Mouse (Mus musculus): ENCODE measurements around the gene Upk1a.

Upk1a gene

DNA sequence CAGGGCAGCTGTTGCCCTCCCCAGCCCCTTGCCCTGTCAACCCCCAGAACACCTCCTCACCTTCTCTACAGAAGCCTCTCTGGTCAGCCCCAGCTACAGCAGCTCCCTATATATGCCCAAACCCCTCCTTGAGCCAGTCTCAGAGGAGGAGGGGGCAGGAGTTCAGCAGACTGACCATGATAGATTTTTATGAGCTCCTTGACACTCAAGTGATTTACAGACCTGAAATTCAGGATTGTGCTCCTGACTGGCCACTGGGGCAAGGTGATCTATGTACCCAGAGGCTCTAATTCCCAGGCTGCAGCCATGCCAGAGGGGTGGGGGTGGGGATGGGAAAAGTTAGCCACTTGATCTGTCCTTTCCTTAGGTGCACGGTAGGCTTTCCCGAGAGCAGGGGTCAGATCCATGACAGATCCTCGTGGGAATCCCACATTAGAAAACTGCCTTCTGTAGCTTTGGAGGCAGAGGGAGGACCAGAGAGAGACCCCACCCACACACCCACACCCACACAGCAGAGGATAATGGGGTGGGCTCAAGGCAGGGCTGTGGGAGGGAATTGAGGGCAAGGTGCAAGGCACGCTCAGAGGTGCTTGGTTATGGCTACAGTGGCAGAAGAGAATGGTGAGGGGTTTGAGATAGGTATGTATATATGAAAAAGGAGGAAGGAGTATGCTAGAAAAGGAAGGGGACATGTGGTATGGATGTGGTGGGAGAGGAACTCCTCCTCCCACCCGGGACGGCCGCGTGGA, at the start of gene Upk1a:
Gene Upk1a, minus strand, starts transcription at position 194 of the 749 bp plus-strand sequence.
- no peak for DNase-seq (ENCODE audit: low spot score in 2 of 2)

DNA sequence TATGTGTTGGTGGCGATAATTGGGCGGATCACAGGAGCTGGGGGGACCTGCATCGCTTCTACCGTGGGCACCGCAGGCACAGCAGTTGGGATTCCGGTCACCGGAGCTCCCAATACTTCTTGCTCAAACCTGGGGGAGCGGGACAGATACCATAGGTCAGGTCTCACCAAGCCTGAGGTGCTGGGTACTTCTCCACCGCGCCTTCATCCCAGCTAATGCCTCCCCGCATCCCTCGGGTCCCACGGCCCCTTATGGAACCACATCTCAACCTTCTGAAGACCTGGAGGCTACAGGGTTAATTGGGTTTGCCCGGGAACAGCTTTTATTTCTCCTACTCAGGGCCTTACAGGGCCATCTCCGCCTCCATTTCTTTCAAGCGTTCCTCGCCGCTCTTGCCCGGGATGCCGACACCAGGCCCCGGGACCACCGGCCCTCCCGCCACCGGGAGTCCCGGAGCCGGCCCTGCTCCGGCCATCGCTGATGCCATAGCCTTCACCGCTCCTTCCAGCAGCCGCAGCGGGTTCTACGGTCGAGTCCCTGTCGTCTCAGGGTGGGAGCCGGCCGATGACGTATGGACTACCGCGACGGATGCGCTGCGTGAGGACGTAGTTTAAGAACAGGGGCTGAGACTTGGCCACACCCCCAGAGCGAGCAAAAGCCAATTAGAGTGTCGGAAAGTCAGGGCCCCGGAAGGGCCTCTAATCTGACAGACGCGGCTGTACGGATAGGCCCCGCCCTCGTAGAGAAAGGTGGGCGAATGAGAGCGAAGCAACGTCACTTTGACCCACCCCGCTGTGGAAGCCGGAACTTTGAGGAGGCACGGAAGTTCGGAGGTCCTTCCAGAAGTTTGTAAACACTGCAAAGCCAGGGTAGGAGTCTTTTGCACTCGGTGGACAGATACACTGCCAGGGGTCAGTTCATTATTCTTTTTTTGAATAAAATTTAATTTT, 37.2 kb upstream of the Upk1a start, which contains the start of gene Rbm42:
Gene Rbm42, minus strand, starts transcription at position 727 of the 950 bp plus-strand sequence.
- DNase-seq (ENCODE audit: low spot score in 2 of 2) = peak; percentile 99

DNA sequence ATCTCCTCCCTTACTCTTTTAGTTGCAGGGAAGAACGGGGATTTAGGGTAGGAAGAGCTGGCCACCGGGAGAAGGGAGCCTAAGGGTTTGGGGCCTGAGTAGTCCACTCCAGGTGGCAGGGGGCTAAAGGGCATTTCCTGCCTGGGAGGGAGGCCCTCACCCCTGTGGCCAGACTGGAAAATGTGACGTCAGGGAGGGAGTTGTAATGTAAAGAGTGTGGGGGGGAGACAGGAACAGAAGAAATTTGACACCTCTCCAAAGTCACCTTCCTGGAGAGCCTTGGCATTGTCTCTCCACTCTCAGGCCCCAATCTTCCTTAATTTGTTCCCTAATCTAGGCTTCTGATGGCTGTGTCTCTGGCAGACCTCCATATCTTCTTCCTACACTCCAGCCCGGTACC, 26.4 kb upstream of the Upk1a start:
- no peak for DNase-seq (ENCODE audit: low spot score in 2 of 2)

DNA sequence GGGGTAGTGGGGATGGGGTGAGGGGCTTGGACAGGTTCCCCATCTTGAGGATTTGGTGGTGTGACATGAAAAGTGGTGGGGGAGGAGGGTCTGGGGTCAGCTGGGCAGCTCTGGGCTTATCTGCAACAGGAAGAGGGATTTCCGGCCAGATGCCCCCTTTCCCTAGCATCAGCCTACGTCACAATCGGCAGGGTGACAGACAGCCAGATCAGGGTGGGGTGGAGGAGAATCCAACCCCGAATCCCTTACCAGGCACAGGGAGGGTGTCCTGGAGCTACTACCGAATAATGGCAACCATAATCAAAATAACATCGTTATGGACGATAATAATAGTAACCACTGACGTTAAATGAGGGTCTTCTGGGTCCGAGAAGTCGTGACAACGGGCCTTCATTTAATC, 23.7 kb upstream of the Upk1a start:
- DNase-seq (ENCODE audit: low spot score in 2 of 2) = no peak

DNA sequence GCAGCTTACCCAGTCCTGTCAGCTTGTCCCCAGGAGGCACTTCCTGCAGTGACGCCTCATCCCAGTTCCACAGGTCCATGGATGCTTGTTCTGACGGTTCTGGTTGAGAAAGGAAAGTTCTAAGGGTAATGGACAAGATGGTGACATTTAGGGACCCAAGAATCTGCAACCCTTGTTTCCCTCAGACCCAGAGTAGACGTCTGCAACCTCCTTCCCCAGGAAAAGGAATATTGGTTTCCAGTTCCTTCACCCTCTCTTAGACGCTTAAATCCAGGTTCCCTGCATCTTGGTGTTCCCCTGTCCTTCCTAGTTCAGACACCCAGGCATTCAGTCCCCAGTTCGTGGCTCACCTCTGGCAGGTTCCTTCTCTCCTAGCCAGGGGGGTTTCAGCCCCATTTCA, 23.1 kb upstream of the Upk1a start, which contains the start of gene Etv2:
Gene Etv2, minus strand, starts transcription at position 101 of the 400 bp plus-strand sequence.
- no peak for DNase-seq (ENCODE audit: low spot score in 2 of 2)

DNA sequence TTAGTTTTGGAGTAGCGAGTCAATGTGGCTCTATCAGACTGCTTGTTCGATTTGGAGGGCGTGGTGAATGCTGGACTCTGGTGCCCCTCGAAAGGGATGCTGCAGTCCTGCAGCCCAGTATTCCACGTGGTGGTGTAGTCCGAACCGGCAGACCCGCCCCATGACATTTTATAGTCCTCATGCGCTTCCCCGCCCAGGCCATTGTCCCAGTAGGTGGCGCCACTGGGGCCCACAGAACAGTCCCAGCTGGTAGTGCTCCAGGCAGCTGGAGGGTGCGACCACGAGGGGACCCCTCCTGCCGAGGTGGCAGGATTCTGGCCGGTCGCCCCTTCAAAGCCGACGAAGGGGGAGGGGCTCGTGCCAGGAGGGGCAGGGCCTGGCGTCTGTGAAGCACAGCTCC, 22.0 kb upstream of the Upk1a start:
- no peak for DNase-seq (ENCODE audit: low spot score in 2 of 2)

DNA sequence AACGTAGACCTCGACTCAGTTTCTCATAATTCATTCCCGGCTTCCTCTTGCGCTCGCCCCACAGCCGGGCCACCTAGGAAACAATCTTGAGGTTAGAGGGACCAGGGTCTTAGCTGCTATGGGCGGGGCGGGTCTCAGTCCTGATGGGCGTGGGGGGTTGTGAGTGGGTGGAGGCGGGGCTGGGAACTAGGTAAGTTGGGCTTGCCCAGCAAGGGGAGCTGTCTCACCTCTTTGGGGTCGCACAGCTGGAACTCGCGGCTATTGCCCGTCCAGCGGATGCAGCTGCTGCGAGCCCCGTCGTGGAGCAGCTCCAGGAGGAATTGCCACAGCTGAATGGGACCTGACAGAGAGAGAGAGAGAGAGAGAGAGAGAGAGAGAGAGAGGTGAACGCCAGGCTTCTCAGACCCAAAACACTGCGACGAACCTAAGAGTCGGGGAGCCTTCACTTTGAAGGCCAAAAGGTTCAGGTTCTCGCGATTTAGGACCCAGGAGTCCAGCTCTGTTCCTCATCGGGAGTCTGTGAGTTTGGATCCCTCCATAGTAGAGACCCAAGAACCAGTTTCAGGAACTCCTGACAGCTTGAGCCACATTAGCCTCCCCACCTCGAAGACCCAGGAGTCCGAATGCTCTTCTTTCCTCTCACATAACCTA, 21.2 kb upstream of the Upk1a start:
- no peak for DNase-seq (ENCODE audit: low spot score in 2 of 2)

DNA sequence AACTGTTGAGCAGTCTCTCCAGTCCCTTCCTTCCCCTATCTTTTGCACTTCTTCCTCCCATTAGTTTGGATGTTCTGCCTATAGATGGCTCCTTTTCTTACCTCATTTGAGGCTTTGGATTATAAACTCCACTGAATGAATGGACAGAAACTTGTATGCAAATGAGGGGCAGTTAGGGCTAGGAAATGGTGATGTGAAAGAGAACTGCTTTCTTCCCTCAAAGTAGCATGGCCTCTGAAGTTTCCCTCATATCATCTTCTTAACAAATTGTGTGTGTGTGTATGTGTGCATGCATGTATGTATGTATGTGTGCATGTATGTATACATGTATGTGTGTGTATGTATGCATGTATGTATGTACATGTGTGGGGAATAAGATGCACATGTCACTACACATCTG, 16.4 kb upstream of the Upk1a start:
- no peak for DNase-seq (ENCODE audit: low spot score in 2 of 2)

DNA sequence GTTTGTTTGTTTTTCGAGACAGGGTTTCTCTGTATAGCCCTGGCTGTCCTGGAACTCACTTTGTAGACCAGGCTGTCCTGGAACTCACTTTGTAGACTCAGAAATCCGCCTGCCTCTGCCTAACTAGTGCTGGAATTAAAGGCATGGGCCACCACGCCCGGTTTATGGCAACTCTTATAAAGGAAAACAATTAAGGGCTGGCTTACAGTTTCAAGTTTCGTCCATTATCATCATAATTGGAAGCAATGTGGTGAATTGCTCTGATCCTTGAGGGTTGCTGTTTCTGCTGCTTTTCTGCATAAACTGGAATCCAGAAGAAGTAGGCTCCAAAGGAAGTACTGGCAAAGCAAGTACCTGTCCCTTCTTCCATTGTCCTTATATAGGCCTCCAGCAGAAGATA, 14.0 kb upstream of the Upk1a start:
- no peak for DNase-seq (ENCODE audit: low spot score in 2 of 2)

DNA sequence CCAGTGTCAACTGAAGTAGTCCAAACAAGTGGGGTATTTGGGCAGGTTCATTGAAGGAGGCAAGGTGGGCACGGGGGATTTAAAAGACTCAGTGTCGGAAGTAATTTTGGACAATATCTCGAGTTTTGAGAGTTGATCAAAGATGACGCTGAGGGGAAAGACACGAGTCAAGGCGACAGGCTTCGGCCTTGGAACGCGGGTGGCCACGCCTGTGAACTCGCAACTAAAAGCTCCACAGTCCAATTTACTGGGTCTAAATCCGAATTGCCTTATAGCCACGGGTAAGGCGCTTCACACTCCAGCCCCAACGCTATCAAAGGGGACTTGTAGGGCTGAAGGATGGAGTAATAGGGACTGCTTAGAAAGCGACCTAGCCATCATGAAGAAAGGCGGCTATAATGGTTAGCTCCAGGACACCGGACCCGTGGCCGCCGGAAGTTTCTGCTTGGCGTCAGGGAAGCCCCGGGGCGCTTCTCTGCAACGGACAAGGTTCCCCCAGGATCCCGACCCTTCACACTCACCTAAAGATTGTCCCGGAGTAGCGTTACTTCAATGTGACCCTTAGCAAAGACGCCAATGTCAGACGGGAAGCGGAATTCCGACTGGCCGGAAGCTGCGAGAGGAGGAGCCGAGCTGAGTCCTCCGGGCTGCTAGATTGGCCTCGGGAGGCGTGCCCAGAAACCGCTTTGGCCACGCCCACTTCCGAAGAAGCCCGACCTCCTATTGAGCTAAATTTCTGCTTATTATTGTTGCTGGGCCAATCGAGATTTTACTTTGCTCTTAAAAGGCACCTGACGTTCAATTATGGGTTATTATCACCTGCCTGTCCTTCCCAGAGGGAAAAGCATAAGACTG, 13.1 kb upstream of the Upk1a start, which contains the start of gene Cox6b1:
Gene Cox6b1, minus strand, starts transcription at position 622 of the 855 bp plus-strand sequence.
- DNase-seq (ENCODE audit: low spot score in 2 of 2) = peak; percentile 78 to 83

DNA sequence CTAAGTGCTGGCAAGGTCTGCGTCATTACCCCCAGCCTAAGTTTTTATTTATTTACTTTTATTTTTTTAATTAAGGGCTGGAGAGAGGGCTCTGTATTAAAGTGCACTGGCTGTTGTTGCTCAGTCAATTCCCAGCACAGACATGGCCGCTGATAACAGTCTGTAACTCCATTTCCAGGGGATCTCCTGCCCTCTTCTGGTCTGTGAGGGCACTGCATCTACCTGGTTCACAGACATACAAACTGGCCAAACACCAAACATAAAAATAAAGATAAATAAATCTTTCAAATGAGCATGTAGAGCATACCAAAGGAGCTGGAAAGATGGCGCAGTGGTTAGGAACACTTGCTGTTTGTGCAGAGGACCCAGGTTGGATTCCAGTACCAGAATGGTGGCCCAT, 6.6 kb upstream of the Upk1a start:
- DNase-seq (ENCODE audit: low spot score in 2 of 2) = no peak

DNA sequence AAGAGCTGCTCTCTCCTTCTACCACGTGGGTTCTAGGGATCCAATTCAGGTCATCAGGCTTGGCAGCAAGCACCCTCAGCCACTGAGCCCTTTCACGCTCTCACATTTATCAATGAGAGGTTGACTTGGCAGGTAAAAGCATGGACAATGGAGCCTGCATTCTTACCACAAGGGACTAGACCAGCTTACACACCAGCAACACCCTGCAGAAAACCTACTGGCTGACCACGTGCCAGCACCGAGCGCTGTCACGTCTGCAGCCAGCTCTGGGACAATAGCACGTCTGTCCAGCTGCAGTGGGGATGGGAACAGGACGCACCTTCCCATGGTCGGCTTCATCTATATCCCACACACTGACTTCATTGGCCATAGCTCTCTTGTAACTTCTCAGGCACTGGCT, 6.0 kb upstream of the Upk1a start:
- no peak for DNase-seq (ENCODE audit: low spot score in 2 of 2)

DNA sequence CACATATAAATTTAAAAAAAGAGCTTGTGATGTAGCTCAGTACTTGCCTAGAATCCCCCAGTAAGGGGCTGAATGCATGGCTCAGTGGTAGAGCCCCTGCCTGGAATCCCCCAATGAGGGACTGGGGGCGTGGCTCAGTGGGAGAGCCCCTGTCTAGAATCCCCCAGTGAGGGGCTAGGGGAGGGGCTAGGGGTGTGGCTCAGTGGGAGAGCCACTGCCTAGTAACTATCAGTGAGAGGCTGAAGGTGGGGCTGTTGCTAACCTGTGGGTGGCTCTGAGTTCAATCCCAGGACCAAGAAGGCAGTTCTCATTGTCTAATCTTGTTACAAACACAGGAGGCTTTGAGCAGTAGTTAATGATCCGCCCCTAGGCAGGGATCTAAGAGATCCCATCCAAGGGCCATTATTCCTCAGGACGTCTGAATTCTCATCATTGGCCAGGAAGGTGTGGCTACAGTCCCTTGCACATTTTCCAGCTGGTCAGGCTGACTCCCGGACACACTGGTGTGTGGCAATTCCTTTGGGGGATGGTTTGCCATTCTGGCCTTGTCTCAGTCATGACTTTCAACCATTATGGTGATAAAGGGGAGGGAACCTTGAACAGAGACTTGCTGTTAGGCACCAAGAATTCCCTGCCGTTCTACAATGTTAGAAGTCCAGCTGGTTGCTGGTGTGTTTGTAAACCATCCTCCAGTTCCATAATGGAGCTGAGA, 2.6 kb upstream of the Upk1a start:
- no peak for DNase-seq (ENCODE audit: low spot score in 2 of 2)

DNA sequence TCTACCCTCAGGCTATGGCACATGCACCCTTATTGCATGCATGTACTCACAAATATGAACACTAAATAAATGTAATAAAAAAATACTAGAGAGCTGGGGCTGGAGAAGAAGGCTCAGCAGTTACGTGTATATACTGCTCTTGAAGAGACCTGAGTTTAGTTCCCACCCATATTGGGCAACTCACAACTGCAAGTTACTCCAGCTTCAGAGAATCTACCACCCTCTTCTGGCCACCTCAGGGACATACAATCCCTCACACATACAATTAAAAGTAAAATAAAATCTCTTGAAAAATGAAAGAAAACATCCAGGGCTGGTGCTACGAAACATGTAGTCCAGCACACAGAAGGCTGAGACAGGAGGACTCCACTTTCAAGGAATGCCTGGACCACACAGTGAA, 1.8 kb upstream of the Upk1a start:
- DNase-seq (ENCODE audit: low spot score in 2 of 2) = no peak

DNA sequence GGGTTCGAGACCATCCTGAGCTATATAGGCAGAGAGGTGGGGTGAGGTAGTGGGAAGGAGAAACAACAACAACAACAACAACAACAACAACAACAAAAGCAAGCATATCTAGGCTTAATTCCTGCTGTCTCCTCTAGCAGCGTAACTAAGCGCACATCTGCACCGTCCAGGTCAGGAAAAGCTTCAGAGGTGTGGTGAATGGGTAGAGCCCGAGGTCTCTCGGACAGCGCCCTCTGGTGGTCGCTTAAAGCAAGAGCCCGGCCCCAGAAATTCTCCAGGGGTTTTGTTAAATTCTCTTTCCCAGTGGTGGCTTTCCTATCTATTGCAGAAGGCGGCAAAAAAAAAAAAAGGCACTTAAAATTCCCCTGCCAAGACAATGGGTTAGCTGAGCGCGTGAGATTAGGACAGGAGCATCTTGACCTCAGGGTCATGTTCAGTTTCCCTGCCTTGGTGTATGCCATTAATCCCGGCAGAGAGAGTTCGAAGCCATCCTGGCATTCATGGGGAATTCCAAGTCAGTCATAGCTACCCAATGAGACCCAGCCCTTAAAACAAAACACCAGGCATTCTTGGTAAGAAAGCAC, 974 bp upstream of the Upk1a start:
- DNase-seq (ENCODE audit: low spot score in 2 of 2) = peak; percentile 38 to 45

DNA sequence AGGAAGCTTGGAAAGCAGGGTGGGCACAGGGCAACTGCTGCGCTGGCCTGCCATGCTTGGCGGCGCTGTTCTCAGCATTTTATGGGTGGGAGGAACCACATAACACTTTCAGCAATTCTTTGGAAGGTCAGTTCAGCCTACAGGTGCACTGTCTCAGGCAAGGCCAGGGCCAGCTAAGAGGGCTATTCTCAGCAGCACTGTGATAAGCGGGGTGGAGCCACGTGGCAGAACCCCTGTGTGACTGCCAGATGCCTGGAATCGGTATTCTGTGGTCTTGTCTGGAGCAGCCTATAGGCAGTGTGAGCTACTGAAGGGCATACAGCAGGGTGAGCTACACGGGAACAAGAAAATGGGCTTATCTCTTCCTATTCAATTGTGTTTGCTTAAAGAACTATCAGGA, 2.6 kb downstream of the Upk1a start:
- DNase-seq (ENCODE audit: low spot score in 2 of 2) = no peak

DNA sequence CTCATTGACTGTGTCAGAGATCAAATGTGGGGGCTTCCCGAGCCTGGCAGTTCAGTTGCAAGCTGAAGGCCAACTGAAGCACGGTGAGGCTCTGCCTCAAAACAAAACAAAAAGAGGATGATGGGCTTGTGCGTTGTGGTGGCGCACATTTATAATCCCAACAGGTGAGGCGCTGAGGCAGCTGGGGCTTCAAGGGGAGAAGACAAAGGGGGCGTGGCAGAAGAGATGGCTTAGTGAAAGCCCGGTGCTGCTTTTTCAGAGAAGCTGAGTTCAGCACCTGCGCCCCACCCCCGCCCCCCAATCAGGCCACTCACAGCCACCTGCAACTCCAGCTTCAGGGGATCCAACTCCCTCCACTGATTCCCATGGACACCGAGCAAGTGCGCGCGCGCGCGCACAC, 4.2 kb downstream of the Upk1a start:
- no peak for DNase-seq (ENCODE audit: low spot score in 2 of 2)

DNA sequence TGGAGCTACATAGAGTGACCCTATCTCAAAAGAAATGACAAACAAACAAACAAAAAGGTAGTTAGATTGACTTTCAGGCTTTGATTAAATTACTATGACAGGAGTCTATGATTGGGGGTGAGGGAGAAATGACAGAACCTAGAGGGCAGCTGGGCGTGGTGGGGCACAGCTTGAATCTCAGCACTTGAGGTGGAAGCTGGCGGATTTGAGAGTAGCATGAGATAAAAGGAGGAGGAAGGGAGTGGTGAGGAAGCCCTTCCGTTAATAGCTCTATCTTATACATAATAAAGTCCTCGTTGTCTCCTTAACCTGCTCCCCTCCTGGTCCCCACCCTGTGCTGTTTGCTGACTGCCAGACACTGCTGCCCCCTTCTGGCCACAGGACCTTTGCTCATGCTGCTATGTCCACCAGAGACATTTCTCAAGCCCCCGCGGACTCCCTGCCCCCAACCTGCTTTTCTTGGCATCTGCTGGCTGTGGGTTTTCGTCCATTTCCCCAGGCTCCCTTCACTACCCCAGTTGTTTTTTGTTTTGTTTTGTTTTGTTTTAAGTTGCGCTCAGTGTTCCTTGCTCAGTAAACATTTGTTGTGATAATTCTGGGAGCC, 4.8 kb downstream of the Upk1a start:
- no peak for DNase-seq (ENCODE audit: low spot score in 2 of 2)

DNA sequence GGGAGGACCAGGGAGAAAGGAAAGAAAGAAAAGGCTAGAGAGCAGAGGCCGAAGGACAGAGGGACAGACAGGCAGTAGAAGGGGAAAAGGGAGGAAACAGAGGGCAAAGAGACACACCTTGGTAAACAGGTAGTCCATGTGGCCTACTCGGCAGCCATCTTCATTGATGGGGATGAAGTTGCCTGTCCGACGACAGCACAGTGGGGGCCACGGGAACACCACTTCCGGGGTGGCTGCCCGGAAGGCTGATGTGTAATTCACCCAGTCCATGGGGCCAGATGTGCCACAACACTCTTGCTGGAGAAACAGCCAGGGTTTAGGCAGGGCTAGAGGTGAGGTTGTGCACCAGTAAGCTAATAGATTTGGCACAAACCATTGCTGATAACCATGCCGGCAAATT, 7.7 kb downstream of the Upk1a start:
- DNase-seq (ENCODE audit: low spot score in 2 of 2) = no peak

DNA sequence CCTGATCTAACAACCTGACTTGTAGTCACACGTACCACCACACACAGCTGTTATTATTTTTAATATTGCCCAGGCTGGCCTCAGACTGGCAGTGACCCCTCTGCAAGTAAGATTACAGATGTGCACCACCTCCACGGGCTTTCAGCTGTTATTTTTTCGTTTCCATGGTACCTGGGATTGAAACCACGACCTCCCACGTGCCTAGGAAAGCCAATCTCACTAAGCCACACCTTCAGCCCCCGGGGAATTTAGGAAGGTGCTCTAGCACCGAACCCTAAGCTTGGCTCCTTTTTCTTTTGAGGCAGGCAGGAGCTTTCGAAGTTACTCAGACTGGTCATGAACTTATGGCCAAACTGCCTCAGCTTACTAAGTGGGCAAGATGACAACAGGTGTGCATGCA, 8.2 kb downstream of the Upk1a start:
- DNase-seq (ENCODE audit: low spot score in 2 of 2) = no peak

All from frontal cortex, postnatal 36 days (tissue).